Mouse (Mus musculus): ENCODE measurements at regions not wholly inside any gene's neighbourhood (a gene's known extent, or its start where the extent isn't known, plus 50 kb on each side); places are given as distances from the start of the nearest gene placed in this dataset.

DNA sequence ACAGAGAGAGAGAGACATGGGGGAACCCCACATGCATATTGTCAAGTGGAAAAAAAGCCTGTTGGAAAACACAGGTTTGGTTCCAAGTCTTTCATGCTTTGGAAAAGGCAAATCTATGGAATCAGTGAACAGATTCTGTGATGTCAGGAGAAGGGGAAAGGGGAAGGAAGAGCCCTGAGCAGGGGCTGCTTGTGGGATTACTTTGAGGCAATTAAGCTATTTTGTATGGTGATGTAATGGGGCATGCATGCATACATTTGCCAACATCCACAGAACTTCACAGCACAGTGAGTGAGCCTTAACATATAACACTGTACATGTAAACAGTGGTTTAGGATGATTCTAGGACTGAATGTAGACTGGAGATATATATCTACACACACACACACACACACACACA is 221.0 kb upstream of the 9630041A04Rik start:
- no peak for TF ChIP-seq POLR2AphosphoS5 (IDR thresholded peaks at IDR 0.05; ENCODE audit: borderline replicate concordance, low read depth, low read length)
- TF ChIP-seq ZNF384 (IDR thresholded peaks at IDR 0.05; ENCODE audit: low read depth, low read length): no peak
- no peak for TF ChIP-seq EP300 (IDR thresholded peaks at IDR 0.05; ENCODE audit: low read depth in 1 of 2, low read length in 2 of 2)
- no peak for TF ChIP-seq RAD21 (IDR thresholded peaks at IDR 0.05; ENCODE audit: low read depth, low read length)
- TF ChIP-seq POLR2AphosphoS2 (IDR thresholded peaks at IDR 0.05; ENCODE audit: low read length): no peak
- no peak for TF ChIP-seq POLR2A (IDR thresholded peaks at IDR 0.05; ENCODE audit: control insufficient read depth in 1 of 2, insufficient read depth in 1 of 2, low read depth in 1 of 2, low read length in 2 of 2, poor library complexity in 1 of 2)
- no peak for TF ChIP-seq MAX (IDR thresholded peaks at IDR 0.05; ENCODE audit: low read length)
- no peak for TF ChIP-seq CHD2 (IDR thresholded peaks at IDR 0.05; ENCODE audit: low read length)
- no peak for TF ChIP-seq CTCF (IDR thresholded peaks at IDR 0.05 in 2 of 3, conservative IDR thresholded peaks at IDR 0.05 in 1 of 3; ENCODE audit: control insufficient read depth in 1 of 3, insufficient read depth in 1 of 3, low read depth in 2 of 3, low read length in 3 of 3, poor library complexity in 1 of 3, severe bottlenecking in 1 of 3)

All from MEL (cell line).